Mouse (Mus musculus): Measurements from ENCODE around the gene Efcab12.

Efcab12 gene

DNA sequence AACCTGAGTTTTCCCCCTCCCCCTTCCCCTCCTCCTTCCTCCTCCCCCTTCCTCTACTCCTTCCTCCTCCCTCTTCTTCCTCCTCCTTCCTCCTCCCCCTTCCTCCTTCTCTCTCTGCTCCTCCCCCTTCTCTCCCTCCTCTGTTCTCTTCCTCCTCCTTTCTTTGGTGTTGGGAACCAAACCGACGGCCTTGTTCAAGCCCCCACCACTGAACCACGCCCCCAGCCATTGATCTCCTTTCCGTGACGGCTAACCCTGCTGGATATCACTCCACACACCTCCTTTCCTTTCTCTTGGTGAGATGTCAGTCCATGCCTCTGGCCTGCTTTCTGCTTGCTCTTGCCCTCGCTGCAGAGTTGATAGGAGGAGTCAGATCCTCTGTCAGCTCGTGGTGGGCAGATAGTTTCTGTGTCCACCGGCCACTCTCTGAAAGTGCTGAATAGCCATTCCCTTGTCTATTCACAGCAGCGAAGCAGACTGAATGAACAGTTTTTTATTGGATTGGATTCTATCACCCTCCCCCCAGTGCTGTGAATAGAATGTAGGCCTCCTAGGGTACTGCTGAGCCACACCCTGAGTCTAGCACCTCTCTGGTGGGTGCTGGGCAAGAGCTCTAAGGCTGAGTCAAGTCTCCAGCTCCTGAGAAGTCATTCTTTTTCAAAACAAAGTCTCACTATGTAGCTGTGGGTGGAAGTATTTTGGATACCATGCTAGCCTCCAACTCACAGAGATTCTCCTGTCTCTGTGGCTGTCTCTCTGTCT is 76.0 kb downstream of the Efcab12 start, which contains the start of gene Tmem40:
Gene Tmem40 (minus strand): TSS at position 416 of the 762 bp plus-strand sequence.
- in situ Hi-C loops (cut with MboI; ENCODE audit: unreplicated experiment in 2 of 2): loop anchor here (10.0 to 25.0 kb wide), 3 partner anchors 537 to 1675 kb away; partner anchors contain the start of gene Gm17482 (in 1 of the 2)

DNA sequence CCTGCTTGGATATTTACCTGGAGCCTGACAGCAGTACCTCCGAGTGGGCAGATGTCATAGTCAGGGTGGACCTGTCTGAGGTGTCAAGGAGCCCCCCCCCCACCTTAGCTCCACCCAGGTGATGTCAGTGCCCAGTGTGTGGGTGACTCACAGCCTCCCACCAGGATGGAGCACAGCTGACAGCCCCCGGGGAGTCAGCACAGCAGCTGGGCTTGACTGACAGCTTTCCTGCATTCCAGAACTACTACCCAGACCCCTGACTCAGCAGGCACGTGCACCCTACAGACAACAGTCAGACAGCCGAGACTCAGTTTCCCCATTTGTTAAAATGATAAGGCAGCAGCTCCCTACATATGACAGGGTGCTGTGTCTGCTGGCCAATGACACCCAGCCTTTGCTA is 77.2 kb downstream of the Efcab12 start:
- in situ Hi-C loops (cut with MboI; ENCODE audit: unreplicated experiment in 2 of 2): loop anchor here (10.0 to 25.0 kb wide), 3 partner anchors 536 to 1674 kb away; partner anchors contain the start of gene Gm17482 (in 1 of the 2)

All from v-Abl transformed pro-B cells (cell line).